Mouse (Mus musculus): Measurements from ENCODE around the gene Tmub1.

Gene Tmub1

GRCm38 (mm10) chr5:24447624-24448298, at the start of gene Tmub1:
TSS of gene Tmub1 (minus strand) at chr5:24447854.
- peak; percentile 72 to 76 for DNase-seq (ENCODE audit: low spot score in 2 of 2)

- DNase-seq (ENCODE audit: low spot score in 2 of 2): no peak
These were observed 49.1 kb upstream of the Tmub1 start for GRCm38 (mm10) chr5:24496756-24497155.

- no peak for DNase-seq (ENCODE audit: low spot score in 2 of 2)
These were observed 47.4 kb upstream of the Tmub1 start for GRCm38 (mm10) chr5:24495019-24495418.

GRCm38 (mm10) chr5:24492546-24493285, 45.1 kb upstream of the Tmub1 start:
- DNase-seq (ENCODE audit: low spot score in 2 of 2): no peak

- no peak for DNase-seq (ENCODE audit: low spot score in 2 of 2)
These were observed 42.8 kb upstream of the Tmub1 start for GRCm38 (mm10) chr5:24490413-24490920.

- no peak for DNase-seq (ENCODE audit: low spot score in 2 of 2)
These were observed 39.1 kb upstream of the Tmub1 start for GRCm38 (mm10) chr5:24486738-24487137.

GRCm38 (mm10) chr5:24486097-24486496, 38.4 kb upstream of the Tmub1 start:
- DNase-seq (ENCODE audit: low spot score in 2 of 2): peak; percentile 68 to 90

GRCm38 (mm10) chr5:24484963-24485362, 37.3 kb upstream of the Tmub1 start:
- no peak for DNase-seq (ENCODE audit: low spot score in 2 of 2)

- DNase-seq (ENCODE audit: low spot score in 2 of 2): peak; percentile 61 to 71
These were observed 35.7 kb upstream of the Tmub1 start for GRCm38 (mm10) chr5:24483326-24483725.

GRCm38 (mm10) chr5:24482247-24483079, 34.8 kb upstream of the Tmub1 start:
- no peak for DNase-seq (ENCODE audit: low spot score in 2 of 2)

- peak; percentile 42 to 68 for DNase-seq (ENCODE audit: low spot score in 2 of 2)
These were observed 34.0 kb upstream of the Tmub1 start for GRCm38 (mm10) chr5:24481647-24482046.

GRCm38 (mm10) chr5:24477909-24478308, 30.3 kb upstream of the Tmub1 start:
- no peak for DNase-seq (ENCODE audit: low spot score in 2 of 2)

- DNase-seq (ENCODE audit: low spot score in 2 of 2): peak; percentile 72 to 74
These were observed 28.0 kb upstream of the Tmub1 start for GRCm38 (mm10) chr5:24475476-24476241.

GRCm38 (mm10) chr5:24474723-24475261, 27.1 kb upstream of the Tmub1 start:
- peak in 1 of 2 experiments; percentile 45 for DNase-seq (ENCODE audit: low spot score in 2 of 2)

- DNase-seq (ENCODE audit: low spot score in 2 of 2): peak in 1 of 2 experiments; percentile 54
These were observed 26.5 kb upstream of the Tmub1 start for GRCm38 (mm10) chr5:24474025-24474722.

- no peak for DNase-seq (ENCODE audit: low spot score in 2 of 2)
These were observed 25.4 kb upstream of the Tmub1 start for GRCm38 (mm10) chr5:24472884-24473619.

GRCm38 (mm10) chr5:24470600-24470999, 22.9 kb upstream of the Tmub1 start:
- DNase-seq (ENCODE audit: low spot score in 2 of 2): no peak

- no peak for DNase-seq (ENCODE audit: low spot score in 2 of 2)
These were observed 19.1 kb upstream of the Tmub1 start for GRCm38 (mm10) chr5:24466762-24467161.

GRCm38 (mm10) chr5:24455613-24456012, 8.0 kb upstream of the Tmub1 start:
- DNase-seq (ENCODE audit: low spot score in 2 of 2): no peak

- no peak for DNase-seq (ENCODE audit: low spot score in 2 of 2)
These were observed 7.4 kb upstream of the Tmub1 start for GRCm38 (mm10) chr5:24455076-24455475.

All from urinary bladder, postnatal 4 days (tissue).